Mouse (Mus musculus): Measurements from ENCODE around the gene Rpl15. TPM values are rescaled to one million over a fixed set of nuclear protein-coding genes. Genes with fewer than 3 reads are reported as not detected.

The Rpl15 gene
- polyA plus RNA-seq, 1 experiment from 2014 or later: 331 TPM

DNA sequence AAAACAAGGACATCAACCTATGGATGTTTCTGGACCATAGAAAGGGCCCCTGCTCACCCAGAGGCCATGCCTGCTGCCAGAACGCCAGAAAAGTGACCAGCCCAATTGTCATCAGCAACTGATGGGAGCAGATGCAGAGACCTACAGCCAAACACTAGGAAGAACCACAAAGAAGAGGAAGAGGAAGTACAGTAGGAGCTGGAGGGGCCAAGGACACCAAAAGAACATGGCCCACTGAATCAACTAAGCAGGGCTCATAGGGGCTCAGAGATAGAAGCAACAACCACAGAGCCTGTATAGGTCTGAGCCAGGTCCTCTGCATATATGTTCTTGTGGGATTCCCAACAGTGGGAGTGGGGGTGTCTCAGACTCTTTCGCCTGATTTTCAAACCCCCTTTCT, 26.2 kb upstream of the Rpl15 start:
- Histone ChIP-seq H3K9me3 (ENCODE audit: control insufficient read depth, low read length) (no peaks in the 10 kb centered on the region), H3K27ac (ENCODE audit: low read depth, low read length) (no peak overlapping the region), H3K27me3 (ENCODE audit: control insufficient read depth, insufficient read depth, low read length) (no peaks in the 10 kb centered on the region), H3K9ac (replicated peaks; ENCODE audit: low read depth, low read length) (no peak overlapping the region), H3K36me3 (ENCODE audit: control insufficient read depth, insufficient read depth, low read length) (no peaks in the 10 kb centered on the region), H3K4me3 (ENCODE audit: low read depth, low read length) (no peak overlapping the region), H3K4me2 (ENCODE audit: low read depth, low read length) (no peak overlapping the region), H3K4me1 (ENCODE audit: control insufficient read depth, insufficient read depth, low read length) (no peaks in the 10 kb centered on the region)
- WGBS: 91% methylated on average over 2 of the region's 2 CpGs
- ATAC-seq (ENCODE audit: low read depth): no peak

DNA sequence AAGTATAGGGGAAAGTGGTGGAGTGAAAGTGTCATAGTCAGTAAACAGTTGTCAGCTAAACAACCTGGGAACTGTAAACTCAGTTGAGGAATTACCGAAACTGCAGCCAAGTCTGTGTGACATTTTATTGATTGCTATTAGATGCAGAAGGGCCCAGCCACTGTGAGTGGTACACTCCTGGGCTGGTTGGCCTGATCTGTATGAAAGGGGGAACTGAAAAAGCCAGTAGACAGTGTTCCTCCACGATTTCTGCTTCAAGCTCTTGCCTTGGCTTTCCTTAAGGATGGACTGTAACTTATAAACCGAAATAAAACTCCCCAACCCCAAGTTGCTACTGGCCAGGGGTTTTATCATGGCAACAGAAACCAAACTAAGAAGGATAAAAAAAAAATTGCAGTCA, 21.4 kb upstream of the Rpl15 start:
- no peak for ATAC-seq (ENCODE audit: low read depth)
- WGBS: 80% methylated on average over 3 of the region's 3 CpGs
- no peak overlapping the region for H3K4me3 ChIP-seq (ENCODE audit: low read depth, low read length)

DNA sequence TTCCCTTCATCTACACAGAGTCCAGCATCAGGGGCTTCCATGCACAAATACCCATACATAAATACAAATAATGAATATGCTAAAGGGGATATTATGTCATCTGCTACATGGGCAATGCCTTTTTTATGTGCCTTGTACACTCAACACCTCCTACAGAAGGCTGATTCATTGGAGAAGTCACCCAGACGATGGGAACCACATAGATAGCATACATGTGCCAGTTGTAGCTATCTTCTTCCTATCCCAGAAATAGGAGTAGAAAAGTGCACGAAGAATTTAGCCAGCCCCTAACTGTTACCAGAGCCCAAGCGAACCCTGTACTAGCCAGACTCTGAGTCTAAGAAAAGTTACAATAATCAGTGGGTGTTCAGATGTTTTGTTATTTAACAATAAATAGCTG, 20.9 kb upstream of the Rpl15 start:
- H3K4me3 ChIP-seq (ENCODE audit: low read depth, low read length): no peak overlapping the region
- 92% methylated on average over 3 of the region's 3 CpGs for WGBS
- no peak overlapping the region for H3K4me2 ChIP-seq (ENCODE audit: low read depth, low read length)
- H3K27me3 ChIP-seq (ENCODE audit: control insufficient read depth, insufficient read depth, low read length): no peaks in the 10 kb centered on the region
- no peaks in the 10 kb centered on the region for H3K4me1 ChIP-seq (ENCODE audit: control insufficient read depth, insufficient read depth, low read length)
- no peak for ATAC-seq (ENCODE audit: low read depth)
- H3K9me3 ChIP-seq (ENCODE audit: control insufficient read depth, low read length): no peaks in the 10 kb centered on the region
- H3K36me3 ChIP-seq (ENCODE audit: control insufficient read depth, insufficient read depth, low read length): no peaks in the 10 kb centered on the region
- no peak overlapping the region for H3K9ac ChIP-seq (replicated peaks; ENCODE audit: low read depth, low read length)
- no peak overlapping the region for H3K27ac ChIP-seq (ENCODE audit: low read depth, low read length)

More for the DNA sequence above, 21.4 kb upstream of the Rpl15 start:
- Histone ChIP-seq H3K27ac (ENCODE audit: low read depth, low read length) (no peak overlapping the region), H3K4me1 (ENCODE audit: control insufficient read depth, insufficient read depth, low read length) (no peaks in the 10 kb centered on the region), H3K9me3 (ENCODE audit: control insufficient read depth, low read length) (no peaks in the 10 kb centered on the region), H3K4me2 (ENCODE audit: low read depth, low read length) (no peak overlapping the region), H3K9ac (replicated peaks; ENCODE audit: low read depth, low read length) (no peak overlapping the region), H3K36me3 (ENCODE audit: control insufficient read depth, insufficient read depth, low read length) (no peaks in the 10 kb centered on the region), H3K27me3 (ENCODE audit: control insufficient read depth, insufficient read depth, low read length) (no peaks in the 10 kb centered on the region)

DNA sequence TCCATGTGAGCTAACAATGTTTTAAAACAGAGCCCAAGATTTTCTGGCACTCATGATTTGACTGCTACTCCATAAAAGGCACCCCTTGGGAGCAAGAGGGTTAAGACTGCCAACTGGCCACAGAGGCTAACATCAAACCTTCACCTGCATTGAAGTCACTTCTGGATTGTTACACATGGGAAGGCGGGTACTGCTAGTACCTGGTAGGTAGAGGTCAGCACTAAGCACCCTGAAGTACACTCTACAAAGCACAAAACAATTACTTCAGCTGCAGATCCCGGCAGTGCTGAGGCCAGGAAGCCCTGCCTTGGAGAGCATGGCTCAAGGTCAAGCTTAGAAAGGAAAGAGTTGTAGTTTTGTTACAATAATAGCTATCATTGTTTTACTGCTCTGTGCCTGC, 16.2 kb upstream of the Rpl15 start:
- H3K4me3 ChIP-seq (ENCODE audit: low read depth, low read length): no peak overlapping the region

DNA sequence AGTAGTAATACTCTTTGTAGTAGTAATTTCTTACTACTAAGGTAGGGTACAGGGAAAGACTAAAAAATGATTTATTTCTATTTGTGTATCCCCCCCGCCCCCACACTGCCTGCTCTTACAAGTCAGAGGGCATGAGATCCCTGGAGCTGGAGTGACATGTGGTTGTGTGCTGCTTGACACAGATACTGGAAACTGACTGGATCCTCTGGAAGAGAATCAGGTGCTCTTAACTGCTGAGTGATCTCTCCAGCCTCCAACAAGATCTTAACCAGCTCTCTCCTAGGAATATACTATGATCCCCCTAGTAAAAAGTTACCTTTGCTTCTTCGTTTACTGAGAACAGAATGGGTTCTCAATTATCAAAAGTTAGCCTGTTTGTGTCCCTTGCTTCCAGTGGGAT, 15.2 kb upstream of the Rpl15 start:
- WGBS: 93% methylated on average over 2 of the region's 2 CpGs
- Histone ChIP-seq H3K4me3 (ENCODE audit: low read depth, low read length) (no peak overlapping the region), H3K9ac (replicated peaks; ENCODE audit: low read depth, low read length) (no peak overlapping the region), H3K4me1 (ENCODE audit: control insufficient read depth, insufficient read depth, low read length) (no peaks in the 10 kb centered on the region), H3K4me2 (ENCODE audit: low read depth, low read length) (no peak overlapping the region), H3K9me3 (ENCODE audit: control insufficient read depth, low read length) (no peaks in the 10 kb centered on the region), H3K36me3 (ENCODE audit: control insufficient read depth, insufficient read depth, low read length) (peaks cover 6% of the 10 kb centered on the region), H3K27me3 (ENCODE audit: control insufficient read depth, insufficient read depth, low read length) (no peaks in the 10 kb centered on the region), H3K27ac (ENCODE audit: low read depth, low read length) (no peak overlapping the region)
- no peak for ATAC-seq (ENCODE audit: low read depth)

More for the DNA sequence above, 16.2 kb upstream of the Rpl15 start:
- H3K4me2 ChIP-seq (ENCODE audit: low read depth, low read length): no peak overlapping the region
- no peak for ATAC-seq (ENCODE audit: low read depth)
- H3K36me3 ChIP-seq (ENCODE audit: control insufficient read depth, insufficient read depth, low read length): peaks cover 6% of the 10 kb centered on the region
- no peak overlapping the region for H3K27ac ChIP-seq (ENCODE audit: low read depth, low read length)
- no peaks in the 10 kb centered on the region for H3K4me1 ChIP-seq (ENCODE audit: control insufficient read depth, insufficient read depth, low read length)
- no peaks in the 10 kb centered on the region for H3K9me3 ChIP-seq (ENCODE audit: control insufficient read depth, low read length)
- 87% methylated on average over 2 of the region's 2 CpGs for WGBS
- no peaks in the 10 kb centered on the region for H3K27me3 ChIP-seq (ENCODE audit: control insufficient read depth, insufficient read depth, low read length)
- H3K9ac ChIP-seq (replicated peaks; ENCODE audit: low read depth, low read length): no peak overlapping the region

DNA sequence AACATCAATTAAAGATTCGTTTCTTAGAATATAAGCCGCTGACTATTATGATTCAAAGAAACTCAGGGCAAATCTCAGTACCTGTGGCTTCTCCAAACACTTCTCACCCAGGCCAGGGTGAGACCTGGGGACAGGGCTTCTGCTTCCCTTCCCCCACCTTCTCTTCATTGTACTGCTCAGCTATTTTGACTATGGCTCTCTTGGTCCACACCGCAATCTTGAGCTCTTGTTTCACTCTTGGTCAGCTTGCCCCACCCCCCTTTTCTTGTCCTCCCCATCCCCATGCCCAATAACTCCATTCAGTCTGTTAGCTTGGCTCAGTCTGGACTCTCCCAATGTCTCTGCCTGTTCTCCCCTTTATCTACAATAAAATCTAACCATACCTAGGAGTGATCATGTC, 14.3 kb upstream of the Rpl15 start:
- Histone ChIP-seq H3K36me3 (ENCODE audit: control insufficient read depth, insufficient read depth, low read length) (peaks cover 6% of the 10 kb centered on the region), H3K9ac (replicated peaks; ENCODE audit: low read depth, low read length) (no peak overlapping the region), H3K27ac (ENCODE audit: low read depth, low read length) (no peak overlapping the region), H3K4me2 (ENCODE audit: low read depth, low read length) (no peak overlapping the region), H3K9me3 (ENCODE audit: control insufficient read depth, low read length) (no peaks in the 10 kb centered on the region), H3K4me3 (ENCODE audit: low read depth, low read length) (no peak overlapping the region), H3K4me1 (ENCODE audit: control insufficient read depth, insufficient read depth, low read length) (no peaks in the 10 kb centered on the region), H3K27me3 (ENCODE audit: control insufficient read depth, insufficient read depth, low read length) (no peaks in the 10 kb centered on the region)
- no peak for ATAC-seq (ENCODE audit: low read depth)
- WGBS: 89% methylated on average over 3 of the region's 3 CpGs

DNA sequence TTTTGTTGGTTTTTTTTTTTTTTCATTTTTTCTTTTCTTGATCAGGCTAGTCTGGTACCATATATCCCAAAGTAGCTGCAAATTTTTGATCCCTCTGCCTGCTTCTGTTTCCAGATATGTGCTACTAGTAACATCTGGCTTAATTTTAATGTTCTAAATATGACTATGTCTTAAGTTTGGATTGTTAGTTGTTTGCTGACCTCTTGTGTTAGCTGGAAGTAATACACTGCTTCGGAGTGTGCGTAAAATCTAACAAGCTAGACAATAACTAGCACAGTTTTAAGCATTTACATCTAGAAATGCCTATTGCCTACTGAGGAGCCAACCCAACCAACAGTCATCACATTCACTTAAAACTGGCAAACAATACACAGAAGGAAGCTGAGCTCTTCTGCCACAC, 13.4 kb upstream of the Rpl15 start:
- H3K4me2 ChIP-seq (ENCODE audit: low read depth, low read length): no peak overlapping the region
- no peak for ATAC-seq (ENCODE audit: low read depth)
- H3K4me1 ChIP-seq (ENCODE audit: control insufficient read depth, insufficient read depth, low read length): no peaks in the 10 kb centered on the region
- no peaks in the 10 kb centered on the region for H3K9me3 ChIP-seq (ENCODE audit: control insufficient read depth, low read length)
- peaks cover 6% of the 10 kb centered on the region for H3K36me3 ChIP-seq (ENCODE audit: control insufficient read depth, insufficient read depth, low read length)
- WGBS: 90% methylated on average over 2 of the region's 2 CpGs
- no peak overlapping the region for H3K27ac ChIP-seq (ENCODE audit: low read depth, low read length)
- no peak overlapping the region for H3K4me3 ChIP-seq (ENCODE audit: low read depth, low read length)
- no peak overlapping the region for H3K9ac ChIP-seq (replicated peaks; ENCODE audit: low read depth, low read length)
- H3K27me3 ChIP-seq (ENCODE audit: control insufficient read depth, insufficient read depth, low read length): no peaks in the 10 kb centered on the region

DNA sequence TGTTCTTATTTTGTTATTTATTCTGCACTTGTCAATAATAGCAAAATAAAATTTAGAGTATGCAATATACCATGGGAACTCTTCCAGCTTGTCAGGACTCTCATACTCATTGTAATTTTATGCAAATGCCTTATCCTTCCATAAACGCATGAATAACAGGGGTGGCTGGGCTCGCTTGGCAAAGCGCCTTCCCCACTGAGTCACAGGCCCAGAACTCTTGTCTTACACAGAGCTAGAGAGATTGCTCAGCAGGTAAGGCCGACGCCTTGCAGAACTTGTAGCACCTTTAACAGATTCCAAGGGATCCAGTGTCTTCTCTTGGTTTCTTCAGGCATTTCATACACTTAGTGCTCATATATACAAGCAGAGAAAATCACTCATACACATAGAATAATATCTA, 9.2 kb upstream of the Rpl15 start:
- ATAC-seq (ENCODE audit: low read depth): peak; percentile 19; the same call in 1 of the 2 replicates
- no peaks in the 10 kb centered on the region for H3K4me1 ChIP-seq (ENCODE audit: control insufficient read depth, insufficient read depth, low read length)
- WGBS: 73% methylated on average over 5 of the region's 5 CpGs
- H3K9ac ChIP-seq (replicated peaks; ENCODE audit: low read depth, low read length): no peak overlapping the region
- no peak overlapping the region for H3K4me2 ChIP-seq (ENCODE audit: low read depth, low read length)
- no peak overlapping the region for H3K4me3 ChIP-seq (ENCODE audit: low read depth, low read length)
- H3K36me3 ChIP-seq (ENCODE audit: control insufficient read depth, insufficient read depth, low read length): peaks cover 6% of the 10 kb centered on the region
- no peaks in the 10 kb centered on the region for H3K27me3 ChIP-seq (ENCODE audit: control insufficient read depth, insufficient read depth, low read length)
- H3K27ac ChIP-seq (ENCODE audit: low read depth, low read length): no peak overlapping the region
- H3K9me3 ChIP-seq (ENCODE audit: control insufficient read depth, low read length): no peaks in the 10 kb centered on the region

DNA sequence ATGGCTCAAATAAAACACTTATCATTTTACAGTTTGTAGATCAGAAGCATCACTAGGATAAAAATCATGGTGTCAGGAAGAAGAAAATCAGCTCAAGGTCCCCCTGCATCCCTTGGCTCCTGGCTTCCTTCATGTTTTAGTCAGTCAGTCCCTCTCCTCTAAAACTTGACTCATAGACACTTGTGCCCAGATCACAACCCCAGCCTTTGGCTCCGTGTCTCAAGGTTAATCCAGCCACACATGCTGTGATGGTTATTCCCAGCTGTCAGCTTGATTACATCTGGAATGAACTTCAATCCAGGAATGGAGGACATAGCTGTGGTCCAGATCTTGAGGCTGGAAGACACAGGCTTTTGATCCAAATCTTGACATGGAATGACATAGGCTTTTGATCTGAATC, 3.3 kb upstream of the Rpl15 start:
- Histone ChIP-seq H3K4me1 (ENCODE audit: control insufficient read depth, insufficient read depth, low read length) (peaks cover 7% of the 10 kb centered on the region), H3K9ac (replicated peaks; ENCODE audit: low read depth, low read length) (no peak overlapping the region), H3K27ac (ENCODE audit: low read depth, low read length) (no peak overlapping the region), H3K4me2 (ENCODE audit: low read depth, low read length) (no peak overlapping the region), H3K27me3 (ENCODE audit: control insufficient read depth, insufficient read depth, low read length) (no peaks in the 10 kb centered on the region), H3K4me3 (ENCODE audit: low read depth, low read length) (no peak overlapping the region), H3K36me3 (ENCODE audit: control insufficient read depth, insufficient read depth, low read length) (no peaks in the 10 kb centered on the region), H3K9me3 (ENCODE audit: control insufficient read depth, low read length) (no peaks in the 10 kb centered on the region)
- ATAC-seq (ENCODE audit: low read depth): no peak
- WGBS: 87% methylated on average over 1 of the region's 1 CpGs

DNA sequence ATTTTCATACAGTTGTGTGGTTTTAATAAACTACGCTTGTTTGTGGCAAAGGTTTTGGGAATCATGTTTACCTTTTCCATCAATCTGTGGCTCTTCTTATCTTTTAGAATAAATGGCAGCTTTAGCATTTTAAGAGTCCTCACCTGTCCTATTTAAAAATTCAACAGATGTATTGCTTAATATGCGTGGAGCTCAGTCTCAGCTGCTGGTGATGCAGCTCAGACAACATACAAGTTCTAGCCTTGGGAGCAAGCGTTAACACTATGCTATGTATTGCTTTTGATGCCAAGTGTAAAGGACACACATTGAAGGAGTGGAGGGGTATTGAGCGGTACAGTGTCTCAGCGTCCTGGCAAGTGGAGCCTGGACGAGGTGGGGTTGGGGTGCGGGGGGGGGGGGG, 475 bp upstream of the Rpl15 start:
- Histone ChIP-seq H3K4me3 (ENCODE audit: low read depth, low read length) (peak overlapping the region; percentile 66), H3K27ac (ENCODE audit: low read depth, low read length) (no peak overlapping the region; the same call in 1 of the 2 replicates), H3K4me1 (ENCODE audit: control insufficient read depth, insufficient read depth, low read length) (peaks cover 11% of the 10 kb centered on the region), H3K4me2 (ENCODE audit: low read depth, low read length) (peak overlapping the region; percentile 46), H3K9ac (replicated peaks; ENCODE audit: low read depth, low read length) (peak overlapping the region; percentile 74), H3K27me3 (ENCODE audit: control insufficient read depth, insufficient read depth, low read length) (no peaks in the 10 kb centered on the region), H3K36me3 (ENCODE audit: control insufficient read depth, insufficient read depth, low read length) (peaks cover 4% of the 10 kb centered on the region; the same call in 1 of the 2 replicates), H3K9me3 (ENCODE audit: control insufficient read depth, low read length) (no peaks in the 10 kb centered on the region)
- WGBS: 7% methylated on average over 6 of the region's 7 CpGs
- peak; percentile 5; the same call in 1 of the 2 replicates for ATAC-seq (ENCODE audit: low read depth)

Measured in neural tube, embryonic 14.5 days (tissue).